Mouse (Mus musculus) left cerebral cortex, adult 2 months (tissue): ENCODE measurements at regions not wholly inside any gene's neighbourhood (a gene's known extent, or its start where the extent isn't known, plus 50 kb on each side); places are given as distances from the start of the nearest gene placed in this dataset.
"Not testable (repeated sequence)": the region's sequence is repeated elsewhere in the genome, so short reads cannot be mapped to it uniquely, and the experiment has no call there.

Experiments used
- DNase-seq, 2 experiments: peaks; one replicate each; pipeline ENCODE4 v3.0.0; 2021 to 2022; ENCODE audit warnings: low spot score in 2 of 2, mixed read lengths in 1 of 2; ENCODE audit errors: extremely low spot score in 1 of 2
- H3K27ac ChIP-seq: fragments of 200-600 bp; 2 replicates; pipeline ENCODE4 v1.8.1; 2022
- H3K4me3 ChIP-seq: fragments of 200-600 bp; 2 replicates; pipeline ENCODE4 v1.8.1; 2022
- CTCF ChIP-seq: fragments of 200-600 bp; IDR thresholded peaks from 2 replicates; pipeline ENCODE4 v1.8.1; 2022; ENCODE audit warnings: antibody characterized with exemption, mild to moderate bottlenecking, moderate library complexity
- intact Hi-C: fragments of 180-260 bp; cut with DNase I; formaldehyde crosslinking; loops from one replicate; pipeline ENCODE4 v1.15.1; 2025

GRCm38 (mm10) chr9:17742308-17742707, 549.6 kb upstream of the Chordc1 start:
- DNase-seq = no peak
- Histone ChIP-seq H3K4me3 (no peak overlapping the region), H3K27ac (no peak overlapping the region)
- intact Hi-C loops = loop anchor here (2.0 to 10.0 kb wide), 2 partner anchors 162 to 350 kb away; no protein-coding TSS in a partner anchor
- no peak for TF ChIP-seq CTCF

- no peak for TF ChIP-seq CTCF
- Histone ChIP-seq H3K27ac (no peak overlapping the region), H3K4me3 (no peak overlapping the region)
- no peak for DNase-seq
- intact Hi-C loops = loop anchor here (10.0 kb wide), 1 partner anchor 160 kb away; no protein-coding TSS in a partner anchor
Observed at GRCm38 (mm10) chr9:17745238-17745637, 546.7 kb upstream of the Chordc1 start.

GRCm38 (mm10) chr9:17745684-17746083, 546.2 kb upstream of the Chordc1 start:
- H3K27ac ChIP-seq = no peak overlapping the region
- DNase-seq = no peak
- H3K4me3 ChIP-seq = no peak overlapping the region
- no peak for TF ChIP-seq CTCF
- intact Hi-C loops = loop anchor here (10.0 kb wide), 1 partner anchor 159 kb away; no protein-coding TSS in a partner anchor

GRCm38 (mm10) chr9:17791835-17792234, 500.1 kb upstream of the Chordc1 start:
- intact Hi-C loops, H3K4me3 ChIP-seq, H3K27ac ChIP-seq, DNase-seq: not testable (repeated sequence)

- no peak for DNase-seq
- Histone ChIP-seq H3K4me3 (no peak overlapping the region), H3K27ac (no peak overlapping the region)
- TF ChIP-seq CTCF = no peak
- intact Hi-C loops = no loop called here
Observed at GRCm38 (mm10) chr9:17816730-17817403, 475.1 kb upstream of the Chordc1 start.

- intact Hi-C loops = no loop called here
- no peak overlapping the region for H3K4me3 ChIP-seq
- TF ChIP-seq CTCF = no peak
- H3K27ac ChIP-seq = no peak overlapping the region
- no peak for DNase-seq
Observed at GRCm38 (mm10) chr9:17817404-17817736, 474.6 kb upstream of the Chordc1 start.

- intact Hi-C loops = no loop called here
- H3K4me3 ChIP-seq = no peak overlapping the region
- DNase-seq = no peak
- TF ChIP-seq CTCF = no peak
- H3K27ac ChIP-seq = no peak overlapping the region
Observed at GRCm38 (mm10) chr9:17865528-17865927, 426.4 kb upstream of the Chordc1 start.

GRCm38 (mm10) chr9:17874795-17875194, 417.1 kb upstream of the Chordc1 start:
- intact Hi-C loops = no loop called here
- no peak for TF ChIP-seq CTCF
- H3K4me3 ChIP-seq = no peak overlapping the region
- H3K27ac ChIP-seq = no peak overlapping the region
- no peak for DNase-seq
